Mouse (Mus musculus) midbrain, embryonic 15.5 days (tissue): Measurements from ENCODE around the gene Srrm3. TPM values are rescaled to one million over a fixed set of nuclear protein-coding genes. Genes with fewer than 3 reads are reported as not detected.

Experiments used
- ATAC-seq: fragments of 200-750 bp; cut with Nextera tagmentation; replicated peaks from 2 replicates; pipeline ENCODE4 v1.8.0; 2017; ENCODE audit warnings: moderate TSS enrichment
- H3K27ac ChIP-seq: fragments of 300-500 bp; sonication (generic); 2 replicates; pipeline ENCODE4 v1.5.1; 2015; ENCODE audit warnings: mild to moderate bottlenecking, inconsistent platforms
- H3K27me3 ChIP-seq: fragments of 300-500 bp; sonication (generic); replicated peaks from 2 replicates; pipeline ENCODE4 v1.6.1; 2015; ENCODE audit warnings: inconsistent platforms
- H3K36me3 ChIP-seq: fragments of 300-500 bp; sonication (generic); replicated peaks from 2 replicates; pipeline ENCODE4 v1.6.1; 2015; ENCODE audit warnings: inconsistent platforms
- H3K4me1 ChIP-seq: fragments of 300-500 bp; sonication (generic); 2 replicates; pipeline ENCODE4 v1.6.1; 2015; ENCODE audit warnings: inconsistent platforms
- H3K4me2 ChIP-seq: fragments of 300-500 bp; sonication (generic); 2 replicates; pipeline ENCODE4 v1.6.1; 2015; ENCODE audit warnings: inconsistent platforms, mild to moderate bottlenecking, moderate library complexity
- H3K4me3 ChIP-seq: fragments of 300-500 bp; sonication (generic); 2 replicates; pipeline ENCODE4 v1.5.1; 2015; ENCODE audit warnings: mild to moderate bottlenecking, inconsistent platforms
- H3K9ac ChIP-seq: fragments of 300-500 bp; sonication (generic); 2 replicates; pipeline ENCODE4 v1.6.1; 2015; ENCODE audit warnings: mild to moderate bottlenecking, inconsistent platforms
- H3K9me3 ChIP-seq: fragments of 300-500 bp; sonication (generic); 2 replicates; pipeline ENCODE4 v1.6.1; 2016; ENCODE audit warnings: inconsistent platforms
- WGBS: fragments of 180-500 bp; shearing (Covaris S2); methylation state at CpG from one replicate; pipeline ENCODE4 v1.1.7; 2015; ENCODE audit warnings: mixed read lengths; 5-methylcytosine and 5-hydroxymethylcytosine counted together
- polyA plus RNA-seq: library from polyadenylated mRNA; unstranded; fragments of >200 nt; fragmentation: Nextera tagmentation; extraction: Ambion mirVana; gene quantifications from 2 replicates; pipeline ENCODE4 v1.2.1, GENCODE M21; 2015

Srrm3 gene
- polyA plus RNA-seq, 1 experiment from 2014 or later = 111 TPM

GRCm38 (mm10) chr5:135794859-135795181, 11.9 kb upstream of the Srrm3 start:
- no peak overlapping the region for H3K4me3 ChIP-seq
- H3K9ac ChIP-seq = 0 out of 2 replicates have a peak overlapping the region, but pooled peaks have one; percentile 7
- WGBS = 8% methylated on average over 5 of the region's 5 CpGs

GRCm38 (mm10) chr5:135799746-135800145, 6.9 kb upstream of the Srrm3 start:
- Histone ChIP-seq H3K4me3 (no peak overlapping the region), H3K4me1 (peaks cover 22% of the 10 kb centered on the region), H3K9ac (no peak overlapping the region), H3K9me3 (no peaks in the 10 kb centered on the region), H3K27ac (no peak overlapping the region), H3K4me2 (no peak overlapping the region), H3K27me3 (no peaks in the 10 kb centered on the region), H3K36me3 (no peaks in the 10 kb centered on the region)
- 49% methylated on average over 4 of the region's 4 CpGs for WGBS
- ATAC-seq = no peak

More at GRCm38 (mm10) chr5:135794859-135795181, 11.9 kb upstream of the Srrm3 start:
- peaks cover 8% of the 10 kb centered on the region for H3K36me3 ChIP-seq
- peak overlapping the region; percentile 30 for H3K4me2 ChIP-seq
- H3K27me3 ChIP-seq = no peaks in the 10 kb centered on the region
- H3K27ac ChIP-seq = peak overlapping the region; percentile 85
- no peak; the same call in 1 of the 2 replicates for ATAC-seq
- H3K4me1 ChIP-seq = peaks cover 14% of the 10 kb centered on the region
- H3K9me3 ChIP-seq = no peaks in the 10 kb centered on the region

- no peak overlapping the region for H3K4me3 ChIP-seq
- no peaks in the 10 kb centered on the region for H3K9me3 ChIP-seq
- H3K4me2 ChIP-seq = no peak overlapping the region
- H3K36me3 ChIP-seq = no peaks in the 10 kb centered on the region
- ATAC-seq = 0 out of 2 replicates have a peak, but pooled peaks have one; percentile 31
- no peak overlapping the region for H3K9ac ChIP-seq
- peaks cover 19% of the 10 kb centered on the region for H3K4me1 ChIP-seq
- H3K27me3 ChIP-seq = no peaks in the 10 kb centered on the region
- H3K27ac ChIP-seq = peak overlapping the region; percentile 70
- 0% methylated on average over 6 of the region's 6 CpGs for WGBS
Observed at GRCm38 (mm10) chr5:135800927-135801326, 5.8 kb upstream of the Srrm3 start.

DNA sequence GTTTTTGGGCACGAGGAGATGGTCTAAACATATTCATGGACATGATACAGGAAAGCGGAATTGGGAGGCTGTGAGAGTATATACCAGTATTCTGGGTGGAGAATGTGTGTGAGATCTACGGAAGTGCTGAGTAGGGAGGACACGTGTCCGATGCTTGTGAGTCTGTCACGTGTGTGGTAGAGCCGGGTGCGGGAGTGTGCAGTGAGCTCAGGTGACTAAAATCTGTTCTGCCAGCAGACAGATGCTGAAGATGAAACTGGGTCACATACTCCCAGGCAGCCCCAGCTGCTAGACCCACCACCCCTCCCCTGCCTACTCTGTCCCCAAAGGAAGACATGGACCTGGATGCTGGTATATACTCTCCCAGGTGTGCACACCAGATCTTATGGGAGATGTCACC, 4.0 kb upstream of the Srrm3 start:
- 87% methylated on average over 8 of the region's 8 CpGs for WGBS
- H3K27ac ChIP-seq = 0 out of 2 replicates have a peak overlapping the region, but pooled peaks have one; percentile 14
- H3K27me3 ChIP-seq = no peaks in the 10 kb centered on the region
- peaks cover 30% of the 10 kb centered on the region for H3K4me1 ChIP-seq
- no peak overlapping the region for H3K9ac ChIP-seq
- no peaks in the 10 kb centered on the region for H3K9me3 ChIP-seq
- ATAC-seq = 0 out of 2 replicates have a peak, but pooled peaks have one; percentile 6
- no peaks in the 10 kb centered on the region for H3K36me3 ChIP-seq
- no peak overlapping the region for H3K4me3 ChIP-seq
- H3K4me2 ChIP-seq = no peak overlapping the region

- no peak overlapping the region for H3K4me3 ChIP-seq
- no peaks in the 10 kb centered on the region for H3K9me3 ChIP-seq
- no peak overlapping the region for H3K9ac ChIP-seq
- no peaks in the 10 kb centered on the region for H3K36me3 ChIP-seq
- 74% methylated on average over 4 of the region's 4 CpGs for WGBS
- H3K27me3 ChIP-seq = no peaks in the 10 kb centered on the region
- H3K4me2 ChIP-seq = no peak overlapping the region
- H3K4me1 ChIP-seq = peaks cover 35% of the 10 kb centered on the region
- no peak overlapping the region for H3K27ac ChIP-seq
- ATAC-seq = no peak
Observed at GRCm38 (mm10) chr5:135803135-135803534, 3.6 kb upstream of the Srrm3 start.

- no peak overlapping the region for H3K4me3 ChIP-seq
- WGBS = 79% methylated on average over 4 of the region's 4 CpGs
- H3K9ac ChIP-seq = no peak overlapping the region
- peaks cover 40% of the 10 kb centered on the region for H3K4me1 ChIP-seq
- H3K4me2 ChIP-seq = no peak overlapping the region
- ATAC-seq = no peak
- H3K27ac ChIP-seq = no peak overlapping the region
- no peaks in the 10 kb centered on the region for H3K36me3 ChIP-seq
- no peaks in the 10 kb centered on the region for H3K27me3 ChIP-seq
- no peaks in the 10 kb centered on the region for H3K9me3 ChIP-seq
Observed at GRCm38 (mm10) chr5:135803676-135804075, 3.0 kb upstream of the Srrm3 start.

DNA sequence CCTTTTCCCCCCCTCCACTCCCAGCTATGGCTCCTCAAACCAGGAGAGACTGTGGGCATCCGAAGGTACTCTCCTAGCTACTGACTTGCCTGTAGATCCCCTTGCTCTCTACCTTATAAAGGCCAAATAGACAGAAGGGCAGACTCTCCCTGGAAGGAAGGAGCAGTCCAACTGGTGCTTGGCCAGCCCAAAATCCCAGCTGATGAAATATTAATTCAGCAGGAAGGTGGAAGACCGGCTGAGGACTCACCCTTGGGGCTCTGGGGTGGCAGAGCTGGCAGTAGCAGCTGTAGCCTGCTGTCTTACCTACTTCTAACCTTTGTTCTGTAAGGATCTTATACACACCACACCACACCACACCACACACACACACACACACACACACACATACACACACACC, 2.0 kb upstream of the Srrm3 start:
- H3K9me3 ChIP-seq = no peaks in the 10 kb centered on the region
- H3K27ac ChIP-seq = peak overlapping the region; percentile 49; the same call in 1 of the 2 replicates
- WGBS = 53% methylated on average over 2 of the region's 2 CpGs
- no peaks in the 10 kb centered on the region for H3K27me3 ChIP-seq
- no peak overlapping the region for H3K4me2 ChIP-seq
- peaks cover 49% of the 10 kb centered on the region for H3K4me1 ChIP-seq
- H3K36me3 ChIP-seq = no peaks in the 10 kb centered on the region
- no peak for ATAC-seq
- H3K4me3 ChIP-seq = no peak overlapping the region
- peak overlapping the region; percentile 9; the same call in 1 of the 2 replicates for H3K9ac ChIP-seq

DNA sequence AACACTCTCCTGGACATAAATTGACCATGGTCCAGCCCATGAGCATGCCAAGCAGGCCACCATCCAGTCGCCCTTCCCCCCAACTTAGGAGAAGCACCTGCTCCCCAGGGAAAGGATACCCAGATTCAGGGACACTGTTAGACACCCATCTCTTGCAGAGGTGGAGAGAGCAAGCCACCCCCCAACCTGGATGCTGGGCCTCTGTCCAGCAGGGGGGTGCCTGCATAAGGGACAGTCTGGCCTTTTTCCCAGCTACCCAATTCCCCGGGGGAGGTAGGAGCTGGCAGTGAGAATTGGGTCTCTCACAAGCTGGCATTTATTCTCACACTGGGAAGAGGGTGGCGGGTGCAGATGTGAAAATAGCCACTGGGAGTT, 560 bp downstream of the Srrm3 start:
- peak overlapping the region; percentile 81 for H3K4me3 ChIP-seq
- 0 out of 2 replicates have a peak, but pooled peaks have one; percentile 11 for ATAC-seq
- H3K27me3 ChIP-seq = no peaks in the 10 kb centered on the region
- H3K9me3 ChIP-seq = no peaks in the 10 kb centered on the region
- 42% methylated on average over 3 of the region's 3 CpGs for WGBS
- peak overlapping the region; percentile 68 for H3K4me2 ChIP-seq
- no peak overlapping the region for H3K27ac ChIP-seq
- H3K36me3 ChIP-seq = no peaks in the 10 kb centered on the region
- H3K4me1 ChIP-seq = peaks cover 38% of the 10 kb centered on the region
- H3K9ac ChIP-seq = peak overlapping the region; percentile 87

- WGBS = 59% methylated on average over 5 of the region's 5 CpGs
Observed at GRCm38 (mm10) chr5:135812991-135813390, 6.3 kb downstream of the Srrm3 start.

DNA sequence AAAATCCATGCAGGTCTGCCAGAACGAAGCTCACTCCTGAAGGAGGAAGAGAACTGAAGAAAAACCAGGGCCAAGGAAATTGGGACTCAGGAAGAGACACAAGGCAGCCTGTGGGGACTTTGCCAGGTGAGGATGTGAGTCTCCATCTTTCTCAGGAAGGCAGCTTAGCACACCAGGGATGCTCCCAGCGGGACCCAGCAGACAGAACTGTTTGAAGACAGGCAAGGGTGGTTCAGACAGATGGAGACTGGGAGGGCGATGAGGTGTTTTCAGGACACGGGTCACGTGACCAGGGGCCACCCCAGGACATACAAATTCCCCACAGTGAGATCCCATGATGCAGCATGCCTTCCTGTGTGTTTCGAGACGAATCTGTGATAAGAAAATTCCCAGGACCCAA, 11.8 kb downstream of the Srrm3 start:
- H3K4me2 ChIP-seq = no peak overlapping the region
- WGBS = 41% methylated on average over 7 of the region's 7 CpGs
- peaks cover 41% of the 10 kb centered on the region for H3K4me1 ChIP-seq
- no peak overlapping the region for H3K27ac ChIP-seq
- no peak for ATAC-seq
- H3K9me3 ChIP-seq = no peaks in the 10 kb centered on the region
- H3K27me3 ChIP-seq = no peaks in the 10 kb centered on the region
- no peaks in the 10 kb centered on the region for H3K36me3 ChIP-seq
- H3K9ac ChIP-seq = no peak overlapping the region
- H3K4me3 ChIP-seq = no peak overlapping the region

More at GRCm38 (mm10) chr5:135812991-135813390, 6.3 kb downstream of the Srrm3 start:
- Histone ChIP-seq H3K27ac (no peak overlapping the region; the same call in 1 of the 2 replicates), H3K4me2 (no peak overlapping the region), H3K9ac (no peak overlapping the region), H3K27me3 (no peaks in the 10 kb centered on the region), H3K9me3 (no peaks in the 10 kb centered on the region), H3K4me1 (peaks cover 26% of the 10 kb centered on the region), H3K36me3 (no peaks in the 10 kb centered on the region), H3K4me3 (no peak overlapping the region)
- ATAC-seq = no peak

DNA sequence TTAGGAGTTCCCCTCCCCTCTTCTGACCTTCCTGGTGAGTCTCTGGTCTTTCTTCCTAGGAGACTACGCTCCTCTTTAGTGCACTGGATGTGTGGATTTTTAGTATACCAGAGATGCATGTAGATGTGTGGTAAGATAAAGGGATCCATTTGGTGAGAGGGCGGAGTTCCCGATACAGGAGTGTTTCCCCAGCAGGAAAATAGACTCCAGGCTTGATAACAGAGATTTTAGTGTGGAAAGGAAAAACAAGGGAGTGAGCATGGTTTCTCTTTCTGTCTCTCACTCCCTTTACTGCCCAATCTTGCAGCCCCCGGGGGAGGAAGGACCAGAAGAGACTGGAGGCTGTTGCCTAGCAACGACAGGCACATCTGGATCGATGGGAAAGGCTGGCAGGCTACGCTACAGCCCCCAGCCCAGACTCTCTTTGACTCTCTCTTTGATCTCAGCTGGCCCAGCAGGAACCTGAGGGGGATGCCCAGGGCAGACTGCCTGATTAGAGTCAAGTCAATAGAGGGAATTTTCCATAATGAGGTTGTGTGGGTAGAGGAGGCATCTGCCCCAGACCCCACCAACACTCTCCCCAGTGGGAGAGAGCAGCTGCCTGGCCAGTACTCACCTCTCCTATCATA, 15.7 kb downstream of the Srrm3 start:
- Histone ChIP-seq H3K27ac (peak overlapping the region; percentile 91), H3K4me1 (peaks cover 63% of the 10 kb centered on the region), H3K9me3 (no peaks in the 10 kb centered on the region), H3K4me2 (peak overlapping the region; percentile 31), H3K9ac (peak overlapping the region; percentile 20; the same call in 1 of the 2 replicates), H3K36me3 (no peaks in the 10 kb centered on the region), H3K27me3 (no peaks in the 10 kb centered on the region), H3K4me3 (no peak overlapping the region)
- WGBS = 12% methylated on average over 7 of the region's 7 CpGs
- peak; percentile 85 for ATAC-seq

- H3K27me3 ChIP-seq = no peaks in the 10 kb centered on the region
- no peaks in the 10 kb centered on the region for H3K9me3 ChIP-seq
- H3K9ac ChIP-seq = no peak overlapping the region
- H3K27ac ChIP-seq = peak overlapping the region; percentile 74; the same call in 1 of the 2 replicates
- WGBS = 52% methylated on average over 3 of the region's 3 CpGs
- no peak overlapping the region for H3K4me2 ChIP-seq
- peaks cover 58% of the 10 kb centered on the region for H3K4me1 ChIP-seq
- no peak overlapping the region for H3K4me3 ChIP-seq
- ATAC-seq = no peak
- no peaks in the 10 kb centered on the region for H3K36me3 ChIP-seq
Observed at GRCm38 (mm10) chr5:135824517-135824916, 17.8 kb downstream of the Srrm3 start.

DNA sequence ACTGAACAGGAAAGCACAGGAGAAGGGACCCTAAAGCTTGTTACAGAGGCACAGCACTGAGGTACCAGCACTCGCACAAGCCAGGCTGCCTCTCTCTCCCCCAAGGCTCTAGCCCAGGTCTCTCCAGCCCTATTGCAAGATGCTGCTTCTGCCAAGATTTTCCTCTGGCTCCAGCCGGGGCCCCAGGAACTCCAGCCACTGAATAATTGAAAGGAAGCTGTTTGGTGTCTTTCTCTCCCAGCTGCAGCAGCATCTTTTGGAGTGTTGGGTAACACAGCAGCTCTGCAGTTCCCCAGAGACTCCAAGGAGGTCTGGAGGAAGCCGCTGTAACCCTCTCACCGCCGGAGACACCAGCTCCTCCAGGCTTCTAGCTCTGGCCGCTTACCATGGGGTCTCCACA, 19.5 kb downstream of the Srrm3 start:
- H3K9ac ChIP-seq = peak overlapping the region; percentile 23; the same call in 1 of the 2 replicates
- H3K27me3 ChIP-seq = no peaks in the 10 kb centered on the region
- WGBS = 33% methylated on average over 6 of the region's 6 CpGs
- peak overlapping the region; percentile 74 for H3K27ac ChIP-seq
- H3K4me2 ChIP-seq = peak overlapping the region; percentile 12; the same call in 1 of the 2 replicates
- no peaks in the 10 kb centered on the region for H3K9me3 ChIP-seq
- H3K4me3 ChIP-seq = no peak overlapping the region
- no peaks in the 10 kb centered on the region for H3K36me3 ChIP-seq
- ATAC-seq = no peak
- H3K4me1 ChIP-seq = peaks cover 49% of the 10 kb centered on the region
